Mouse (Mus musculus): ENCODE results near the gene Zfp931. TPM values are rescaled to one million over a fixed set of nuclear protein-coding genes. Genes with fewer than 3 reads are reported as not detected.
"Not testable (repeated sequence)": the region's sequence is repeated elsewhere in the genome, so short reads cannot be mapped to it uniquely, and the experiment has no call there.

The Zfp931 gene
- 1 to 10 TPM; 9.0 to 9.9 TPM for total RNA-seq (2021)
- long read RNA-seq, experiment 1, transcript Zfp931-201 (3 exons, 1,372 nt) = major isoform, 5 of 9 reads
- long read RNA-seq, experiment 1, partial matches to known transcripts = 0 of 9 reads
- long read RNA-seq, experiment 1, other reads (novel, unspliced or antisense) = 2 of 9 reads
- long read RNA-seq, experiment 2, transcript Zfp931-201 (3 exons, 1,372 nt) = major isoform, 9 of 11 reads
- long read RNA-seq, experiment 2, partial matches to known transcripts = 0 of 11 reads
- long read RNA-seq, experiment 2, other reads (novel, unspliced or antisense) = 2 of 11 reads

GRCm38 (mm10) chr2:178078166-178078717 lies at the start of gene Zfp931:
TSS of gene Zfp931 (minus strand) at chr2:178078476.
- DNase-seq; intact Hi-C loops (cut with DNase I): not testable (repeated sequence)

- intact Hi-C loops (cut with DNase I) = no loop called here
- DNase-seq = no peak
Measured at GRCm38 (mm10) chr2:178126041-178126820, 48.0 kb upstream of the Zfp931 start.

- intact Hi-C loops (cut with DNase I) = no loop called here
Measured at GRCm38 (mm10) chr2:178125427-178125826, 47.2 kb upstream of the Zfp931 start.

GRCm38 (mm10) chr2:178123466-178123865 lies 45.2 kb upstream of the Zfp931 start:
- DNase-seq = no peak
- intact Hi-C loops (cut with DNase I) = no loop called here

More at GRCm38 (mm10) chr2:178125427-178125826, 47.2 kb upstream of the Zfp931 start:
- no peak for DNase-seq

GRCm38 (mm10) chr2:178121946-178122665 lies 43.8 kb upstream of the Zfp931 start:
- intact Hi-C loops (cut with DNase I) = no loop called here

GRCm38 (mm10) chr2:178121375-178121688 lies 43.1 kb upstream of the Zfp931 start:
- intact Hi-C loops (cut with DNase I) = no loop called here
- DNase-seq = peak in 1 of 2 experiments; percentile 7

More at GRCm38 (mm10) chr2:178121946-178122665, 43.8 kb upstream of the Zfp931 start:
- DNase-seq = peak in 1 of 2 experiments; percentile 3

- no peak for DNase-seq
- intact Hi-C loops (cut with DNase I) = no loop called here
Measured at GRCm38 (mm10) chr2:178120651-178121374, 42.5 kb upstream of the Zfp931 start.

GRCm38 (mm10) chr2:178120356-178120645 lies 42.0 kb upstream of the Zfp931 start:
- intact Hi-C loops (cut with DNase I) = no loop called here
- DNase-seq = no peak

- DNase-seq = no peak
- intact Hi-C loops (cut with DNase I) = loop anchor here (5.0 kb wide), 1 partner anchor 597 kb away; no protein-coding TSS in a partner anchor
Measured at GRCm38 (mm10) chr2:178119561-178120355, 41.5 kb upstream of the Zfp931 start.

GRCm38 (mm10) chr2:178118801-178119560 lies 40.7 kb upstream of the Zfp931 start, which contains the start of gene Phactr3:
TSS of gene Phactr3 (plus strand) at chr2:178118975.
- no peak for DNase-seq
- intact Hi-C loops (cut with DNase I) = loop anchor here (5.0 kb wide), 1 partner anchor 597 kb away; no protein-coding TSS in a partner anchor

GRCm38 (mm10) chr2:178117946-178118345 lies 39.7 kb upstream of the Zfp931 start:
- no peak for DNase-seq
- intact Hi-C loops (cut with DNase I) = loop anchor here (5.0 kb wide), 1 partner anchor 596 kb away; no protein-coding TSS in a partner anchor

- no peak for DNase-seq
Measured at GRCm38 (mm10) chr2:178101957-178102356, 23.7 kb upstream of the Zfp931 start.

GRCm38 (mm10) chr2:178098021-178098420 lies 19.7 kb upstream of the Zfp931 start:
- no peak for DNase-seq
- intact Hi-C loops (cut with DNase I) = no loop called here

More at GRCm38 (mm10) chr2:178101957-178102356, 23.7 kb upstream of the Zfp931 start:
- intact Hi-C loops (cut with DNase I) = no loop called here

- DNase-seq = no peak
- intact Hi-C loops (cut with DNase I) = no loop called here
Measured at GRCm38 (mm10) chr2:178089586-178089985, 11.3 kb upstream of the Zfp931 start.

GRCm38 (mm10) chr2:178058195-178058594 lies 20.1 kb downstream of the Zfp931 start:
- intact Hi-C loops (cut with DNase I) = no loop called here
- peak in 1 of 2 experiments; percentile 40 for DNase-seq

GRCm38 (mm10) chr2:178027601-178028000 lies 50.7 kb downstream of the Zfp931 start:
- DNase-seq; intact Hi-C loops (cut with DNase I): not testable (repeated sequence)

- DNase-seq; intact Hi-C loops (cut with DNase I): not testable (repeated sequence)
Measured at GRCm38 (mm10) chr2:178023861-178024260, 54.4 kb downstream of the Zfp931 start.

GRCm38 (mm10) chr2:178023011-178023611 lies 55.2 kb downstream of the Zfp931 start, which contains the start of gene Zfp971:
TSS of gene Zfp971 (plus strand) at chr2:178023284.
- peak; percentile 6 to 44 for DNase-seq
- intact Hi-C loops (cut with DNase I) = not testable (repeated sequence)
